Mouse (Mus musculus) ES-E14 (cell line): ENCODE results near the gene Gjd3.

Experiments
- CHD2 ChIP-seq: IDR thresholded peaks from 2 replicates; pipeline ENCODE4 v1.6.1; 2014; ENCODE audit warnings: mild to moderate bottlenecking, low read depth, low read length, inconsistent platforms
- MAFK ChIP-seq: IDR thresholded peaks from 2 replicates; pipeline ENCODE4 v1.6.1; 2014; ENCODE audit warnings: mild to moderate bottlenecking, low read depth, low read length, inconsistent platforms; ENCODE audit not compliant: insufficient read depth
- ZC3H11A ChIP-seq: IDR thresholded peaks from 2 replicates; pipeline ENCODE4 v1.6.1; 2012; ENCODE audit warnings: low read depth, mild to moderate bottlenecking, inconsistent platforms, low read length, borderline replicate concordance
- ZNF384 ChIP-seq: IDR thresholded peaks from 2 replicates; pipeline ENCODE4 v1.6.1; 2012; ENCODE audit warnings: low read depth, low read length, inconsistent platforms

DNA sequence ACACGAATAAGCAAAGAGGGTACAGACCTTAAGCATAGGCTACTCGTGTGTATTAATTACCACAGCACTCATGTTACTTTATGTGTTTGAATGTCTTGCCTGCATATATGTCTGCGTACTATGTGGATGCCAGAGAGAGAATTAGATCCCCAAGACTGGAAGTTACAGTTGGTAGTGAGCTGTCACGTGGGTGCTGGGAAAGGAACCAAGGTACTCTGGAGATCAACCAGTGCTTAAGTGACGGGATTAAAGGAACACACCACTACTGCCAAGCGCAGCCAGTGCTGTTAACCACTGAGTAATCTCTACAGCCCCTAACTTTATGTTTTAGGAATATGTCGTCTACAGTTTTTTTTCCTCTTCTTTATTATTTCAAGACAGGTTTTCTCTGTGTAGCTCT, 13.2 kb upstream of the Gjd3 start:
- no peak for TF ChIP-seq ZC3H11A
- TF ChIP-seq MAFK, result no peak
- no peak for TF ChIP-seq CHD2
- TF ChIP-seq ZNF384, result no peak
